7 mouse cellular contexts compared by ENCODE assay signal in the genomic region with DNA sequence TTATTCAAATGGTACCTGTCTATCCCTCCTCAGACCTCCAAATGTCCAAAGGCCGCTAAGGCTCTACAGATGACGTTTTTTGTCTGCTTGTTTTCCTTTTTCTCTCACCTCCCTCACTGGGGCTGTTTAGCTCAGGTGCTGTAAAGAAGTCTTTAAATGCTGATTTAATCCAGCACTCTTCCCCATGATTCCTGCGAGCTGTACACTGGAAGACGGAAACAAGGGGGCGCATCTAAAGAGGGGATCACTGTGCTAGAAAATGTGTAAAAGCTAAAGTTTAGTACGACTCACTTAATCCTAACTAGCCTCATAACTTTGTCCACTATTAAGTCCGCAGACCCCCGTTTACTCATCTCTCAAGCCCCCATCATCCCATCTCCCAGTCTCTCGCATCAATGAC. TPM values are rescaled to one million over a fixed set of nuclear protein-coding genes. Genes with fewer than 3 reads are reported as not detected.
DNase-seq lines count a peak whose midpoint lies in the region; ATAC-seq lines count a peak whose summit lies in the region.

No protein-coding gene starts in this region.

- WGBS in neural tube, embryonic 11.5 days: 31% methylated on average over 9 of the region's 9 CpGs
- WGBS in embryonic facial prominence, embryonic 13.5 days: 22% methylated on average over 9 of the region's 9 CpGs
- 22% methylated on average over 9 of the region's 9 CpGs for WGBS in kidney, embryonic 15.5 days
- WGBS in midbrain, embryonic 16.5 days: 25% methylated on average over 9 of the region's 9 CpGs

- H3K27me3 ChIP-seq in neural tube, embryonic 11.5 days (ENCODE audit: control insufficient read depth, insufficient read depth, low read length): no peaks in the 10 kb centered on the region
- no peaks in the 10 kb centered on the region for H3K27me3 ChIP-seq in embryonic facial prominence, embryonic 13.5 days
- H3K27me3 ChIP-seq in kidney, embryonic 15.5 days: no peaks in the 10 kb centered on the region
- no peaks in the 10 kb centered on the region for H3K27me3 ChIP-seq in midbrain, embryonic 16.5 days (ENCODE audit: control insufficient read depth, insufficient read depth, low read depth, low read length)

- no peak; the same call in 1 of the 2 replicates for ATAC-seq in neural tube, embryonic 11.5 days (ENCODE audit: insufficient read depth, low FRiP score, low TSS enrichment)
- ATAC-seq in embryonic facial prominence, embryonic 13.5 days (ENCODE audit: insufficient number of reproducible peaks, insufficient read depth, low FRiP score, low TSS enrichment, low read depth): no peak
- no peak; the same call in 1 of the 2 replicates for ATAC-seq in kidney, embryonic 15.5 days (replicated peaks; ENCODE audit: low FRiP score)
- ATAC-seq in midbrain, embryonic 16.5 days: no peak; the same call in none of the 2 replicates

- H3K9me3 ChIP-seq in neural tube, embryonic 11.5 days (ENCODE audit: control insufficient read depth, low read length): no peaks in the 10 kb centered on the region
- no peaks in the 10 kb centered on the region for H3K9me3 ChIP-seq in embryonic facial prominence, embryonic 13.5 days
- no peaks in the 10 kb centered on the region for H3K9me3 ChIP-seq in kidney, embryonic 15.5 days (replicated peaks)
- H3K9me3 ChIP-seq in midbrain, embryonic 16.5 days (replicated peaks; ENCODE audit: control insufficient read depth, low read length, poor library complexity, severe bottlenecking): no peaks in the 10 kb centered on the region

- H3K27ac ChIP-seq in neural tube, embryonic 11.5 days (ENCODE audit: low read depth, low read length): no peak overlapping the region
- H3K27ac ChIP-seq in embryonic facial prominence, embryonic 13.5 days: no peak overlapping the region
- H3K27ac ChIP-seq in kidney, embryonic 15.5 days: peak overlapping the region; percentile 56; the same call in 1 of the 2 replicates
- peak overlapping the region; percentile 50 for H3K27ac ChIP-seq in midbrain, embryonic 16.5 days (ENCODE audit: low read length)

- no peak for DNase-seq in neural tube, embryonic 11.5 days (ENCODE audit: low spot score)
- DNase-seq in neural tube, embryonic 10.5 days (ENCODE audit: extremely low spot score, low spot score): no peak
- no peak for DNase-seq in layer of hippocampus, postnatal 25 days (ENCODE audit: extremely low spot score in 1 of 2, low spot score in 1 of 2)
- DNase-seq in adrenal gland, adult (ENCODE audit: inconsistent age in 2 of 2, low spot score in 1 of 2): no peak

- H3K4me2 ChIP-seq in neural tube, embryonic 11.5 days (ENCODE audit: low read depth): peak overlapping the region; percentile 45
- H3K4me2 ChIP-seq in embryonic facial prominence, embryonic 13.5 days: peak overlapping the region; percentile 56
- H3K4me2 ChIP-seq in kidney, embryonic 15.5 days: peak overlapping the region; percentile 50
- H3K4me2 ChIP-seq in midbrain, embryonic 16.5 days (ENCODE audit: low read length): peak overlapping the region; percentile 60

- H3K36me3 ChIP-seq in neural tube, embryonic 11.5 days (ENCODE audit: control insufficient read depth, insufficient read depth, low read length): no peaks in the 10 kb centered on the region
- H3K36me3 ChIP-seq in embryonic facial prominence, embryonic 13.5 days: no peaks in the 10 kb centered on the region
- no peaks in the 10 kb centered on the region for H3K36me3 ChIP-seq in kidney, embryonic 15.5 days
- no peaks in the 10 kb centered on the region for H3K36me3 ChIP-seq in midbrain, embryonic 16.5 days (ENCODE audit: control insufficient read depth, insufficient read depth, low read length)

- no peaks in the 10 kb centered on the region for H3K4me1 ChIP-seq in neural tube, embryonic 11.5 days (ENCODE audit: control insufficient read depth, insufficient read depth, low read length)
- no peaks in the 10 kb centered on the region for H3K4me1 ChIP-seq in embryonic facial prominence, embryonic 13.5 days
- H3K4me1 ChIP-seq in kidney, embryonic 15.5 days: no peaks in the 10 kb centered on the region
- H3K4me1 ChIP-seq in midbrain, embryonic 16.5 days (ENCODE audit: control insufficient read depth, insufficient read depth, low read length): no peaks in the 10 kb centered on the region

- peak overlapping the region; percentile 42 for H3K4me3 ChIP-seq in neural tube, embryonic 11.5 days (ENCODE audit: low read depth, low read length)
- H3K4me3 ChIP-seq in embryonic facial prominence, embryonic 13.5 days: peak overlapping the region; percentile 53
- H3K4me3 ChIP-seq in kidney, embryonic 15.5 days (replicated peaks): peak overlapping the region; percentile 57
- H3K4me3 ChIP-seq in midbrain, embryonic 16.5 days (ENCODE audit: low read depth, low read length): peak overlapping the region; percentile 50

- H3K9ac ChIP-seq in neural tube, embryonic 11.5 days (ENCODE audit: low read length): peak overlapping the region; percentile 40
- H3K9ac ChIP-seq in embryonic facial prominence, embryonic 13.5 days: peak overlapping the region; percentile 66
- H3K9ac ChIP-seq in kidney, embryonic 15.5 days: peak overlapping the region; percentile 50
- peak overlapping the region; percentile 69 for H3K9ac ChIP-seq in midbrain, embryonic 16.5 days (ENCODE audit: low read depth, low read length)

RNA-seq across cellular contexts. Expression of a gene that starts 0.7 kb away (rescaled TPM):
- polyA plus RNA-seq in neural tube, embryonic 11.5 days (2014; fragmentation: Nextera tagmentation; extraction: Ambion mirVana): 6.5 and 7.4 TPM in 2 replicates
- polyA plus RNA-seq in embryonic facial prominence, embryonic 13.5 days (2015; fragmentation: Nextera tagmentation; extraction: Ambion mirVana): 8.3 and 8.7 TPM in 2 replicates
- polyA plus RNA-seq in kidney, embryonic 15.5 days (2015; fragmentation: Nextera tagmentation; extraction: Ambion mirVana): 4.9 and 6.3 TPM in 2 replicates
- 7.7 and 8.9 TPM in 2 replicates for polyA plus RNA-seq in midbrain, embryonic 16.5 days (2015; fragmentation: Nextera tagmentation; extraction: Ambion mirVana)
- 10 to 100 TPM in 1 of 2 experiments, 1 to 10 TPM in 1; 7.3 to 11.4 TPM for total RNA-seq in layer of hippocampus, postnatal 25 days (2021)

RNA-seq across cellular contexts. Expression of a gene that starts 6.7 kb away (rescaled TPM):
- polyA plus RNA-seq in neural tube, embryonic 11.5 days (2014; fragmentation: Nextera tagmentation; extraction: Ambion mirVana): not detected in 2 replicates
- polyA plus RNA-seq in embryonic facial prominence, embryonic 13.5 days (2015; fragmentation: Nextera tagmentation; extraction: Ambion mirVana): not detected in 2 replicates
- not detected in 2 replicates for polyA plus RNA-seq in kidney, embryonic 15.5 days (2015; fragmentation: Nextera tagmentation; extraction: Ambion mirVana)
- polyA plus RNA-seq in midbrain, embryonic 16.5 days (2015; fragmentation: Nextera tagmentation; extraction: Ambion mirVana): not detected in 2 replicates
- not detected for total RNA-seq in layer of hippocampus, postnatal 25 days (2021)

RNA-seq across cellular contexts. Expression of a gene that starts 27.9 kb away (rescaled TPM):
- polyA plus RNA-seq in neural tube, embryonic 11.5 days (2014; fragmentation: Nextera tagmentation; extraction: Ambion mirVana): 2.5 TPM in 2 replicates
- polyA plus RNA-seq in embryonic facial prominence, embryonic 13.5 days (2015; fragmentation: Nextera tagmentation; extraction: Ambion mirVana): 2.4 and 2.9 TPM in 2 replicates
- polyA plus RNA-seq in kidney, embryonic 15.5 days (2015; fragmentation: Nextera tagmentation; extraction: Ambion mirVana): 1.2 and 1.9 TPM in 2 replicates
- 6.2 and 6.6 TPM in 2 replicates for polyA plus RNA-seq in midbrain, embryonic 16.5 days (2015; fragmentation: Nextera tagmentation; extraction: Ambion mirVana)
- total RNA-seq in layer of hippocampus, postnatal 25 days (2021): 1 to 10 TPM; 4.2 to 4.6 TPM

RNA-seq across cellular contexts. Expression of a gene that starts 54.2 kb away (rescaled TPM):
- polyA plus RNA-seq in neural tube, embryonic 11.5 days (2014; fragmentation: Nextera tagmentation; extraction: Ambion mirVana): not detected in 2 replicates
- polyA plus RNA-seq in embryonic facial prominence, embryonic 13.5 days (2015; fragmentation: Nextera tagmentation; extraction: Ambion mirVana): not detected in 2 replicates
- not detected in 2 replicates for polyA plus RNA-seq in kidney, embryonic 15.5 days (2015; fragmentation: Nextera tagmentation; extraction: Ambion mirVana)
- polyA plus RNA-seq in midbrain, embryonic 16.5 days (2015; fragmentation: Nextera tagmentation; extraction: Ambion mirVana): not detected in 2 replicates
- total RNA-seq in layer of hippocampus, postnatal 25 days (2021): not detected

Comparison
In these comparisons a context has a peak if more than half of its experiments do, and no peak if none do; other contexts are left out.
1. H3K27ac ChIP-seq: peak in kidney, embryonic 15.5 days (single experiment) and midbrain, embryonic 16.5 days (single experiment); none in neural tube, embryonic 11.5 days (single experiment) and embryonic facial prominence, embryonic 13.5 days (single experiment).
2. Peak in every context shown above with its lines, with median percentiles within 50 percentile points of each other: H3K4me2 ChIP-seq, H3K4me3 ChIP-seq and H3K9ac ChIP-seq.